Mouse (Mus musculus) limb, embryonic 12.5 days (tissue): Measurements from ENCODE around the gene Ankle1. TPM values are rescaled to one million over a fixed set of nuclear protein-coding genes. Genes with fewer than 3 reads are reported as not detected.

ENCODE experiments used
- polyA plus RNA-seq: library from polyadenylated mRNA; unstranded; fragments of >200 nt; fragmentation: Nextera tagmentation; extraction: Ambion mirVana; gene quantifications from 2 replicates; pipeline ENCODE4 v1.2.1, GENCODE M21; 2016

Gene Ankle1
- polyA plus RNA-seq, 1 experiment from 2014 or later: 41.5 TPM

Other genes starting within 250 kb of the Ankle1 start
- gene Myo9b, start 133.3 kb upstream of the Ankle1 start, polyA plus RNA-seq: 28.8 and 37.1 TPM in 2 replicates
- gene Haus8, start 133.1 kb upstream of the Ankle1 start, polyA plus RNA-seq: 56.1 and 59.1 TPM in 2 replicates
- gene Use1, start 39.2 kb upstream of the Ankle1 start, polyA plus RNA-seq: 92.7 and 100 TPM in 2 replicates
- 4.2 and 4.9 TPM in 2 replicates for gene Ocel1, start 34.7 kb upstream of the Ankle1 start, polyA plus RNA-seq
- 65.8 and 72.4 TPM in 2 replicates for gene Nr2f6, start 24.1 kb upstream of the Ankle1 start, polyA plus RNA-seq
- 7.0 and 7.1 TPM in 2 replicates for gene Ushbp1, start 10.2 kb upstream of the Ankle1 start, polyA plus RNA-seq
- gene Babam1, start 9.1 kb upstream of the Ankle1 start, polyA plus RNA-seq: 96.9 TPM in 2 replicates
- 78.2 and 82.8 TPM in 2 replicates for gene Abhd8, start 57.6 kb downstream of the Ankle1 start, polyA plus RNA-seq
- gene Mrpl34, start 58.9 kb downstream of the Ankle1 start, polyA plus RNA-seq: 180 and 203 TPM in 2 replicates
- 99.8 and 106 TPM in 2 replicates for gene Dda1, start 63.2 kb downstream of the Ankle1 start, polyA plus RNA-seq
- gene Ano8, start 80.0 kb downstream of the Ankle1 start, polyA plus RNA-seq: 6.8 and 6.9 TPM in 2 replicates
- gene Gtpbp3, start 82.1 kb downstream of the Ankle1 start, polyA plus RNA-seq: 22.1 and 23.2 TPM in 2 replicates
- gene Plvap, start 105.7 kb downstream of the Ankle1 start, polyA plus RNA-seq: 59.2 and 62.5 TPM in 2 replicates
- gene Ccdc194, start 119.7 kb downstream of the Ankle1 start, polyA plus RNA-seq: 0.25 and 0.49 TPM in 2 replicates
- gene Bst2, start 131.4 kb downstream of the Ankle1 start, polyA plus RNA-seq: 8.1 and 11.3 TPM in 2 replicates
- gene Mvb12a, start 136.9 kb downstream of the Ankle1 start, polyA plus RNA-seq: 64.3 and 69.1 TPM in 2 replicates
- gene Tmem221, start 152.9 kb downstream of the Ankle1 start, polyA plus RNA-seq: 0.13 and 0.26 TPM in 2 replicates
- gene Nxnl1, start 160.6 kb downstream of the Ankle1 start, polyA plus RNA-seq: not detected in 2 replicates
- gene Slc27a1, start 162.9 kb downstream of the Ankle1 start, polyA plus RNA-seq: 45.5 and 50.0 TPM in 2 replicates
- 228 and 243 TPM in 2 replicates for gene Pgls, start 186.2 kb downstream of the Ankle1 start, polyA plus RNA-seq
- 4.6 and 6.6 TPM in 2 replicates for gene Fam129c, start 191.6 kb downstream of the Ankle1 start, polyA plus RNA-seq
- gene Colgalt1, start 205.0 kb downstream of the Ankle1 start, polyA plus RNA-seq: 61.4 and 65.9 TPM in 2 replicates